Mouse (Mus musculus) skeletal muscle tissue, postnatal 0 days (tissue): ENCODE measurements around the gene Il6st. TPM values are rescaled to one million over a fixed set of nuclear protein-coding genes. Genes with fewer than 3 reads are reported as not detected.

Experiments
- polyA plus RNA-seq: library from polyadenylated mRNA; unstranded; fragments of >200 nt; fragmentation: Nextera tagmentation; extraction: Ambion mirVana; gene quantifications from 2 replicates; pipeline ENCODE4 v1.2.1, GENCODE M21; 2015

The Il6st gene
- polyA plus RNA-seq, result 28.3 and 34.1 TPM in 2 replicates

DNA sequence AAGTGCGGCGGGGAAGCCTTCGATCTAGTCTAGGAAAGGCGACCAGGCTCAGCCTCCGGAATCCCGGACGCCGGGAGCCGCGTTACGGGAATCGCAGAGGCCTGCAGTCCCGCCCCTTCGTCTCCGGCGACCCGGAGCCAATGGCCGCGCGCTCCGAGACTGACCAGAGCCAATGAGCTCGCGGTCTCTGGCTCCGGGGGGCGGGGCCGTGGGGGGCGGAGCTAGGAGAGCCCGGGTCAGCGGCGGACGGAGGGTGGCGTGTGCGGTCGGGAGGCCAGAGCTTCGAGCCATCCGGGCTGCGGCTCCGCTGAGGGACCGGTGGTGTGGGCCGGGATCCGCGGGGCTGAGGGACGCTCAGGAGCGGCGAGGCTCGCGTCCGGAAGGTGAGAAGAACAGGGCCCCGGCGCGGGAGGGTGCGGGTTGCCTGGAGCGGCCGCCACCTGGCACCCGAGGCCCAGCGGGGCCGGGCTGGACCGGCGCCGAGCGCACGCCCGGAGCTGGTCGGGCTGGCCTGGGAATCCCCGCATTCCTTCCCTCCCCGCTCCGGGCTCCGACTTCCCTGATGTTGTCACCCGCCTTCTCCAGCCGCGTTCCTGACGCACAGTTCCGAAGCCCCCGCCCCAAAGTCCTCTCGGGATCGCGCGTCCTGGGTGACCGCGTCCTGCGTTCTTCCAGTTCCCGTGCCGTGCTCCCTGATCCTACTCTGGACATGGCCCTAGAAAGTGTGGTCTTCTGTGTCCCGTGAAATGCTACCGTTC lies at the start of gene Il6st:
Gene Il6st (plus strand): TSS at position 203 of the 758 bp plus-strand sequence.

Other genes starting within 250 kb of the Il6st start
- gene Ankrd55, start 175.6 kb upstream of the Il6st start, polyA plus RNA-seq, result 1.1 and 1.2 TPM in 2 replicates
- 0.33 and 0.48 TPM in 2 replicates for gene Il31ra, start 130.3 kb downstream of the Il6st start, polyA plus RNA-seq
- 0.06 TPM in 2 replicates for gene Ddx4, start 188.4 kb downstream of the Il6st start, polyA plus RNA-seq
- gene Slc38a9, start 196.7 kb downstream of the Il6st start, polyA plus RNA-seq, result 7.5 and 10.3 TPM in 2 replicates